Mouse (Mus musculus): ENCODE measurements at regions not wholly inside any gene's neighbourhood (a gene's known extent, or its start where the extent isn't known, plus 50 kb on each side); places are given as distances from the start of the nearest gene placed in this dataset.
"Not testable (repeated sequence)": the region's sequence is repeated elsewhere in the genome, so short reads cannot be mapped to it uniquely, and the experiment has no call there.

GRCm38 (mm10) chr3:83416536-83416935 lies 288.8 kb downstream of the Dchs2 start:
- CTCF ChIA-PET, result no interaction called here

GRCm38 (mm10) chr3:83424267-83424666 lies 296.5 kb downstream of the Dchs2 start:
- CTCF ChIA-PET, result no interaction called here

- CTCF ChIA-PET, result no interaction called here
Measured at GRCm38 (mm10) chr3:83429376-83429775, 301.6 kb downstream of the Dchs2 start.

- CTCF ChIA-PET, result no interaction called here
Measured at GRCm38 (mm10) chr3:83446154-83446667, 318.5 kb downstream of the Dchs2 start.

- CTCF ChIA-PET, result no interaction called here
Measured at GRCm38 (mm10) chr3:83450662-83451061, 315.5 kb upstream of the Sfrp2 start.

GRCm38 (mm10) chr3:83451317-83451716 lies 314.8 kb upstream of the Sfrp2 start:
- CTCF ChIA-PET, result no interaction called here

GRCm38 (mm10) chr3:83453462-83453861 lies 312.7 kb upstream of the Sfrp2 start:
- CTCF ChIA-PET, result no interaction called here

GRCm38 (mm10) chr3:83458450-83458849 lies 307.7 kb upstream of the Sfrp2 start:
- CTCF ChIA-PET, result no interaction called here

GRCm38 (mm10) chr3:83479251-83479650 lies 286.9 kb upstream of the Sfrp2 start:
- CTCF ChIA-PET, result no interaction called here

- CTCF ChIA-PET, result no interaction called here
Measured at GRCm38 (mm10) chr3:83480176-83480575, 285.9 kb upstream of the Sfrp2 start.

GRCm38 (mm10) chr3:83486192-83486716 lies 279.9 kb upstream of the Sfrp2 start:
- CTCF ChIA-PET, result no interaction called here

- CTCF ChIA-PET, result no interaction called here
Measured at GRCm38 (mm10) chr3:83495584-83495983, 270.5 kb upstream of the Sfrp2 start.

- CTCF ChIA-PET, result no interaction called here
Measured at GRCm38 (mm10) chr3:83503901-83504300, 262.2 kb upstream of the Sfrp2 start.

GRCm38 (mm10) chr3:83516614-83517013 lies 249.5 kb upstream of the Sfrp2 start:
- CTCF ChIA-PET, result no interaction called here

GRCm38 (mm10) chr3:83517914-83518635 lies 248.0 kb upstream of the Sfrp2 start:
- CTCF ChIA-PET, result no interaction called here

GRCm38 (mm10) chr3:83530243-83530847 lies 235.8 kb upstream of the Sfrp2 start:
- CTCF ChIA-PET, result interaction anchor here (0.6 to 1.2 kb wide), 2 partner anchors 11 to 41 kb away, joined by 3 to 6 read pairs; no protein-coding TSS in a partner anchor

GRCm38 (mm10) chr3:83536624-83537023 lies 229.5 kb upstream of the Sfrp2 start:
- CTCF ChIA-PET, result not testable (repeated sequence)

- CTCF ChIA-PET, result no interaction called here
Measured at GRCm38 (mm10) chr3:83537231-83537630, 228.9 kb upstream of the Sfrp2 start.

- CTCF ChIA-PET, result no interaction called here
Measured at GRCm38 (mm10) chr3:83537711-83538110, 228.4 kb upstream of the Sfrp2 start.

GRCm38 (mm10) chr3:83538898-83539297 lies 227.2 kb upstream of the Sfrp2 start:
- CTCF ChIA-PET, result interaction anchor here (0.7 kb wide), 1 partner anchor 75 kb away, joined by 10 read pairs; no protein-coding TSS in a partner anchor

GRCm38 (mm10) chr3:83540997-83541932 lies 224.9 kb upstream of the Sfrp2 start:
- CTCF ChIA-PET, result interaction anchor here (1.0 kb wide), 1 partner anchor 10 kb away, joined by 3 read pairs; no protein-coding TSS in a partner anchor

Data from spleen, embryonic (tissue).